Mouse (Mus musculus): ENCODE measurements around the gene Crb3. TPM values are rescaled to one million over a fixed set of nuclear protein-coding genes. Genes with fewer than 3 reads are reported as not detected.

Crb3 gene
- polyA plus RNA-seq, 1 experiment from 2014 or later: 1.0 TPM

- 0 out of 2 replicates have a peak, but pooled peaks cover 2% of the 10 kb centered on the region for H3K4me1 ChIP-seq (ENCODE audit: control insufficient read depth, insufficient read depth, low read length)
- H3K4me2 ChIP-seq (ENCODE audit: low read depth, severe bottlenecking): peak within 1 kb of the TSS; percentile 51
- no peaks in the 10 kb centered on the region for H3K36me3 ChIP-seq (ENCODE audit: control insufficient read depth, insufficient read depth, low read length)
- H3K4me3 ChIP-seq (ENCODE audit: low read depth, low read length): peak within 1 kb of the TSS; percentile 24
- DNase-seq (ENCODE audit: low spot score) (peak; percentile 42), ATAC-seq (ENCODE audit: insufficient number of reproducible peaks, low FRiP score, low TSS enrichment, low read depth) (no peak; the same call in 1 of the 2 replicates)
- H3K9me3 ChIP-seq (ENCODE audit: control insufficient read depth, low read length): no peaks in the 10 kb centered on the region
- H3K9ac ChIP-seq (ENCODE audit: low read length): peak within 1 kb of the TSS; percentile 47
- no peak within 1 kb of the TSS for H3K27ac ChIP-seq (replicated peaks; ENCODE audit: low read depth, low read length)
- WGBS: 2% methylated on average over 31 of the region's 31 CpGs
- peaks cover 19% of the 10 kb centered on the region for H3K27me3 ChIP-seq (ENCODE audit: control insufficient read depth, insufficient read depth, low read length)
Measured at GRCm38 (mm10) chr17:57087049-57087832, 28.3 kb downstream of the Crb3 start, which contains the start of gene Tubb4a. Gene Tubb4a (minus strand): TSS chr17:57087782.

DNA sequence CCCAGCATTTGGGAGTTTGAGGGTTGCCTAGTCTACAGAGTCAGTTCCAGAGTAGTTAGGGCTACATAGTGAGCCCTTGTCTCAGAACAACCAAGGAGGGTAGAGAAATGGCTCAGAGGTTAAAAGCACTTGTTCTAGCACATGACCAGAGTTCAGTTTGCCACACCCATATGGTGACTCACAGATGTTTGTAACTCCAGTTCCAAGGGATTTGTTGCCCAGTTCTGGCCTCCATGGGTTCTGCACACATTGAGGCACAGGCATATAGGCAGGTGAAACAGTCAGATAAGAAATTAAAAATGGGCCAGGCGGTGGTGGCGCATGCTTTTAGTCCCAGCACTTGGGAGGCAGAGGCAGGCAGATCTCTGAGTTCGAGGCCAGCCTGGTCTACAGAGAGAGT, 35.3 kb downstream of the Crb3 start:
- H3K36me3 ChIP-seq (ENCODE audit: control insufficient read depth, insufficient read depth, low read length): no peaks in the 10 kb centered on the region
- no peaks in the 10 kb centered on the region for H3K4me1 ChIP-seq (ENCODE audit: control insufficient read depth, insufficient read depth, low read length)
- H3K9me3 ChIP-seq (ENCODE audit: control insufficient read depth, low read length): no peaks in the 10 kb centered on the region
- H3K9ac ChIP-seq (ENCODE audit: low read length): no peak overlapping the region
- 0 out of 2 replicates have a peak, but pooled peaks cover 2% of the 10 kb centered on the region for H3K27me3 ChIP-seq (ENCODE audit: control insufficient read depth, insufficient read depth, low read length)
- DNase-seq (ENCODE audit: low spot score) (no peak), ATAC-seq (ENCODE audit: insufficient number of reproducible peaks, low FRiP score, low TSS enrichment, low read depth) (no peak)
- 90% methylated on average over 3 of the region's 3 CpGs for whole genome bisulfite sequencing
- no peak overlapping the region for H3K27ac ChIP-seq (replicated peaks; ENCODE audit: low read depth, low read length)
- no peak overlapping the region for H3K4me3 ChIP-seq (ENCODE audit: low read depth, low read length)
- no peak overlapping the region for H3K4me2 ChIP-seq (ENCODE audit: low read depth, severe bottlenecking)

DNA sequence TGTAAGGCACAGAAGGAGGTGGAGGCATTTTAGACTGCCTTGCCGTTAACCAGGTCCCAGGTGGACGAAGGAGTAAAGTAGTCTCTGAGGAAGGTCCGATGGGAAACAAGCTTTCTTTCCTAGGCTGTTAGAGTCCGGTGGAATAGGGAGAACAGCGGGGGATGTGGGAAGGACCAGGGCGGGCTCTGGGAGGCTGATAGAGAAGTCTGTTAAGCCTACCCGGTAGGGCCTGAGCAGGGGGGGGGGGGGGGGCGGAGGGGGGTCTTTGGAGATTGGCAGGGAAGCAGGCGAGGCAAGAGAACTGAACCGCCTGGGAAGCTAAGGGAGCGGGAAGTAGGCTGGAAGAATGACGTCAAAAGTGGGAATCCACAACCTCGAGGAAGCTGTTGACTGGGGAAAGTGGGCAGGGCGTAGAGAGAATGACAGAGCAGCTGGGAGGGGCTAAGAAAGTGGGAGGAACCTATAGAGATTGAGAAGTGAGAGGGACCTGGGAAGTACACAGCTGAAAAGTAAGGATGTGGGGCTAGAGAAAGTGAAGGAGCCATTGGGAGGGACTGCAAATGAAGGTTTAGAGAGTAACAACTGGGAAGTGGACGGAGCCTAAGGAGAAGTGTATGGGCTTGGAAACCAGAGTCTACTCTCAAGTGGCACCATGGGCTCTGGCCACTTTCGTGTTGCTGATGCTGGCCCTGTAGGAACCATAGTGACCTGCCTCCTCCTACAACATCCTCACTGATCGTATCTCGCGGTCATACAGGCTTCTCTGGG, 37.1 kb downstream of the Crb3 start:
- H3K36me3 ChIP-seq (ENCODE audit: control insufficient read depth, insufficient read depth, low read length): no peaks in the 10 kb centered on the region
- H3K9me3 ChIP-seq (ENCODE audit: control insufficient read depth, low read length): no peaks in the 10 kb centered on the region
- H3K27me3 ChIP-seq (ENCODE audit: control insufficient read depth, insufficient read depth, low read length): 0 out of 2 replicates have a peak, but pooled peaks cover 2% of the 10 kb centered on the region
- H3K4me1 ChIP-seq (ENCODE audit: control insufficient read depth, insufficient read depth, low read length): no peaks in the 10 kb centered on the region
- H3K9ac ChIP-seq (ENCODE audit: low read length): no peak overlapping the region
- DNase-seq (ENCODE audit: low spot score) (peak; percentile 43), ATAC-seq (ENCODE audit: insufficient number of reproducible peaks, low FRiP score, low TSS enrichment, low read depth) (peak; percentile 69; the same call in 1 of the 2 replicates)
- H3K4me3 ChIP-seq (ENCODE audit: low read depth, low read length): no peak overlapping the region
- no peak overlapping the region for H3K27ac ChIP-seq (replicated peaks; ENCODE audit: low read depth, low read length)
- 3% methylated on average over 18 of the region's 19 CpGs for WGBS
- peak overlapping the region; percentile 21 for H3K4me2 ChIP-seq (ENCODE audit: low read depth, severe bottlenecking)

- no peak overlapping the region for H3K4me3 ChIP-seq (ENCODE audit: low read depth, low read length)
- 0 out of 2 replicates have a peak, but pooled peaks cover 2% of the 10 kb centered on the region for H3K27me3 ChIP-seq (ENCODE audit: control insufficient read depth, insufficient read depth, low read length)
- peak overlapping the region; percentile 21 for H3K4me2 ChIP-seq (ENCODE audit: low read depth, severe bottlenecking)
- DNase-seq (ENCODE audit: low spot score): peak; percentile 89
- no peak overlapping the region for H3K9ac ChIP-seq (ENCODE audit: low read length)
- peak; percentile 82 for ATAC-seq (ENCODE audit: insufficient number of reproducible peaks, low FRiP score, low TSS enrichment, low read depth)
- no peaks in the 10 kb centered on the region for H3K36me3 ChIP-seq (ENCODE audit: control insufficient read depth, insufficient read depth, low read length)
- H3K9me3 ChIP-seq (ENCODE audit: control insufficient read depth, low read length): no peaks in the 10 kb centered on the region
- 1% methylated on average over 11 of the region's 11 CpGs for WGBS
- no peak overlapping the region for H3K27ac ChIP-seq (replicated peaks; ENCODE audit: low read depth, low read length)
- H3K4me1 ChIP-seq (ENCODE audit: control insufficient read depth, insufficient read depth, low read length): no peaks in the 10 kb centered on the region
Measured at GRCm38 (mm10) chr17:57096623-57096920, 37.7 kb downstream of the Crb3 start.

DNA sequence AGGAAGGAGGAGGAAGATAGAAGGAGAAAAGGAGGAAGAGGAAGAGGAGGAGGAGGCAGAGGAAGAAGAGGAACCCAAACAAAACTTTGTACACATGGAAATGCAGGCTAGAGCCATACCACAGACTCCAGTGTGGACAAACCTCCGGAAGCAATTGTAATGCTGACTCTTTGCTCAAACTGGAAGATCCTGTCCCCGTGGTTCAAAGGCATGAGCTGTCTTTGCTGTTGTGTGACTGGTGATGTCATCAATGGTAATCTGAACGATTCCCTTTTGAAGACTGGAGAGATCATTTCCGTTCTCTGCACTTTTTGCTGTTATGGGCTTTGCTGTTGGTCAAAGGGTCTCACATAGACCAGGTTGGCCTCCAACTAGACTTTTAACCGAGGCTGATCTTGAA, 39.4 kb downstream of the Crb3 start:
- Histone ChIP-seq H3K4me1 (ENCODE audit: control insufficient read depth, insufficient read depth, low read length) (no peaks in the 10 kb centered on the region), H3K4me3 (ENCODE audit: low read depth, low read length) (no peak overlapping the region), H3K4me2 (ENCODE audit: low read depth, severe bottlenecking) (no peak overlapping the region), H3K27me3 (ENCODE audit: control insufficient read depth, insufficient read depth, low read length) (0 out of 2 replicates have a peak, but pooled peaks cover 2% of the 10 kb centered on the region), H3K9me3 (ENCODE audit: control insufficient read depth, low read length) (no peaks in the 10 kb centered on the region), H3K27ac (replicated peaks; ENCODE audit: low read depth, low read length) (no peak overlapping the region), H3K9ac (ENCODE audit: low read length) (no peak overlapping the region), H3K36me3 (ENCODE audit: control insufficient read depth, insufficient read depth, low read length) (no peaks in the 10 kb centered on the region)
- no peak for DNase-seq (ENCODE audit: low spot score)
- ATAC-seq (ENCODE audit: insufficient number of reproducible peaks, low FRiP score, low TSS enrichment, low read depth): no peak
- whole genome bisulfite sequencing: 79% methylated on average over 5 of the region's 5 CpGs

DNA sequence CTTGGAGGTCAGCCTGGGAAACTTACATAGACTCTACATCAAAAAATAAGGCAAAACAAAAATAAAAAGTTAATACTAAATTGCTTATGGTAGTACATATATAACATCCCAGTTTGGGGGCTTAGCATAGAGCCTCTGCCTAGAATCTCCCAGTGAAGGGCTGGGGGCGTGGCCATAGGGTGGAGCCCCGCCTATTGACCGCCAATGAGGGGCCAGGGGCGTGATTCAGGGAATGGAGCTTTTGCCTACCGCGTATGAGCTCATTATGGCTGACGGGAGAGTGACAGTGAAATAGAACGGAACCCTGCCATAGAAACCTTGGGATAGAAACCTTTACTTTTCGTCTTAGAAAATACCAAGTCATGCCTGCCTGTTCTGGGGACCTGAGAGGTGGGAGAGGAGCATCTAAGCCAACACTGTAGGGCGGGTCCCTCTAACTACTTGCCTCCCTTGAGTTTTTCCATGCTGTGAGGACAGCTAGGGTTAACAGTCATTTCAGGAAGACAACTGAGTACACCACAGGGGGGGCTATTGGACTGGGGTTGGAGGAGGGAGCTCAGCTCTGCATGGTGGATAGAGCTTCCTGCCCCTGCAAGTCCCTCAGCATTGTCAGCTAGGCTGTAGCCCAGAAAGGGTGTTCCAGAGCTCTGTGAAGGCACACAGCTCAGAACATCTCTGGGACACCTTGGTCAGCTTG, 40.9 kb downstream of the Crb3 start:
- DNase-seq (ENCODE audit: low spot score) (peak; percentile 33), ATAC-seq (ENCODE audit: insufficient number of reproducible peaks, low FRiP score, low TSS enrichment, low read depth) (no peak)
- Histone ChIP-seq H3K36me3 (ENCODE audit: control insufficient read depth, insufficient read depth, low read length) (no peaks in the 10 kb centered on the region), H3K9ac (ENCODE audit: low read length) (no peak overlapping the region), H3K4me3 (ENCODE audit: low read depth, low read length) (no peak overlapping the region), H3K4me2 (ENCODE audit: low read depth, severe bottlenecking) (no peak overlapping the region), H3K27ac (replicated peaks; ENCODE audit: low read depth, low read length) (no peak overlapping the region), H3K9me3 (ENCODE audit: control insufficient read depth, low read length) (no peaks in the 10 kb centered on the region), H3K27me3 (ENCODE audit: control insufficient read depth, insufficient read depth, low read length) (0 out of 2 replicates have a peak, but pooled peaks cover 2% of the 10 kb centered on the region), H3K4me1 (ENCODE audit: control insufficient read depth, insufficient read depth, low read length) (0 out of 2 replicates have a peak, but pooled peaks cover 2% of the 10 kb centered on the region)
- 4% methylated on average over 10 of the region's 10 CpGs for WGBS

GRCm38 (mm10) chr17:57102276-57102675, 43.4 kb downstream of the Crb3 start:
- DNase-seq (ENCODE audit: low spot score) (no peak), ATAC-seq (ENCODE audit: insufficient number of reproducible peaks, low FRiP score, low TSS enrichment, low read depth) (no peak)
- Histone ChIP-seq H3K4me1 (ENCODE audit: control insufficient read depth, insufficient read depth, low read length) (0 out of 2 replicates have a peak, but pooled peaks cover 2% of the 10 kb centered on the region), H3K27ac (replicated peaks; ENCODE audit: low read depth, low read length) (no peak overlapping the region), H3K4me2 (ENCODE audit: low read depth, severe bottlenecking) (no peak overlapping the region), H3K9me3 (ENCODE audit: control insufficient read depth, low read length) (no peaks in the 10 kb centered on the region), H3K36me3 (ENCODE audit: control insufficient read depth, insufficient read depth, low read length) (no peaks in the 10 kb centered on the region), H3K4me3 (ENCODE audit: low read depth, low read length) (no peak overlapping the region), H3K27me3 (ENCODE audit: control insufficient read depth, insufficient read depth, low read length) (no peaks in the 10 kb centered on the region), H3K9ac (ENCODE audit: low read length) (no peak overlapping the region)
- WGBS: 72% methylated on average over 2 of the region's 2 CpGs

DNA sequence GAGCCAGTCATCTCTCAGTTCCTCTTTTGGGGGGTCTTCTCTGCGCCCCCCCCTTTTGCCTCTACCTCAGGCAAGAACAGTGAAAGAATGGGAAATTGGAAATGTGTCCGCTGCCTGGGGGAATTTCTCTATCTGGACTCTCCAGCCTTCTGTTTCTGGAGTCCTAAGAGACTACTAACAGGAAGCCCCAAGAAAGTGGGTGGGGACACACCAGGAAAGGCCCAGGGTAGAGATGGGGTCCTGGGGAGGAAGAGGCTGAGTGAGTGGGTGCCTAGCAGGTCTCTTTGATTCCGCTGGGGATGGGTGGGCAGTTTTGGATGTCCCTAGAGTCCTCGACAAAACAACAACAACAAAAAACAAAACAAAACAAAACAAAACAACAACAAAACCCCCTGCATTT, 45.6 kb downstream of the Crb3 start:
- 0 out of 2 replicates have a peak, but pooled peaks cover 2% of the 10 kb centered on the region for H3K4me1 ChIP-seq (ENCODE audit: control insufficient read depth, insufficient read depth, low read length)
- H3K4me3 ChIP-seq (ENCODE audit: low read depth, low read length): no peak overlapping the region
- peak overlapping the region; percentile 69 for H3K9ac ChIP-seq (ENCODE audit: low read length)
- no peaks in the 10 kb centered on the region for H3K36me3 ChIP-seq (ENCODE audit: control insufficient read depth, insufficient read depth, low read length)
- DNase-seq (ENCODE audit: low spot score) (no peak), ATAC-seq (ENCODE audit: insufficient number of reproducible peaks, low FRiP score, low TSS enrichment, low read depth) (no peak)
- H3K27me3 ChIP-seq (ENCODE audit: control insufficient read depth, insufficient read depth, low read length): no peaks in the 10 kb centered on the region
- H3K4me2 ChIP-seq (ENCODE audit: low read depth, severe bottlenecking): peak overlapping the region; percentile 90; the same call in 1 of the 2 replicates
- H3K9me3 ChIP-seq (ENCODE audit: control insufficient read depth, low read length): no peaks in the 10 kb centered on the region
- 46% methylated on average over 4 of the region's 4 CpGs for WGBS
- no peak overlapping the region for H3K27ac ChIP-seq (replicated peaks; ENCODE audit: low read depth, low read length)

All from limb, embryonic 11.5 days (tissue).